Mouse (Mus musculus) CH12.LX (cell line): ENCODE results near the gene Fads2. TPM values are rescaled to one million over a fixed set of nuclear protein-coding genes. Genes with fewer than 3 reads are reported as not detected.

Source experiments
- DNase-seq: peaks from one replicate; pipeline ENCODE4 v3.0.0-alpha.2; 2013; ENCODE audit errors: extremely low read depth
- H3K27ac ChIP-seq: 2 replicates; pipeline ENCODE4 v1.5.1; 2012; ENCODE audit warnings: low read depth, mild to moderate bottlenecking, control low read depth, moderate library complexity; ENCODE audit not compliant: insufficient read depth
- H3K27me3 ChIP-seq: replicated peaks from 2 replicates; pipeline ENCODE3; 2012; ENCODE audit warnings: inconsistent platforms
- H3K36me3 ChIP-seq, 2 experiments: replicated peaks in 1 of 2; 2 replicates each; pipeline versions ENCODE3 to v1.6.1; 2012; ENCODE audit warnings: inconsistent platforms in 1 of 2, low read length in 1 of 2, mild to moderate bottlenecking in 1 of 2, mixed read lengths in 1 of 2, moderate library complexity in 1 of 2; ENCODE audit not compliant: control insufficient read depth in 1 of 2, insufficient read depth in 1 of 2
- H3K4me1 ChIP-seq, 2 experiments: 2 replicates each; pipeline ENCODE4 v1.6.1; 2012; ENCODE audit warnings: inconsistent platforms in 1 of 2, moderate library complexity in 1 of 2; ENCODE audit not compliant: insufficient read depth in 2 of 2, control insufficient read depth in 1 of 2
- H3K4me2 ChIP-seq: 2 replicates; pipeline ENCODE4 v1.6.1; 2012; ENCODE audit warnings: low read depth, mild to moderate bottlenecking, control low read depth; ENCODE audit not compliant: poor library complexity, insufficient read depth, severe bottlenecking
- H3K4me3 ChIP-seq, 3 experiments: fragments of 150-350 bp in 1 of 3; sonication (generic) in 1 of 3; replicated peaks in 1 of 3; 2 replicates each; pipeline versions ENCODE3 to v1.5.1; 2011 to 2012; ENCODE audit warnings: low read depth in 2 of 3, low read length in 2 of 3, mild to moderate bottlenecking in 2 of 3, moderate library complexity in 2 of 3, control low read depth in 1 of 3, improper control_type of control experiment in 1 of 3, inconsistent platforms in 1 of 3, mixed read lengths in 1 of 3; ENCODE audit not compliant: poor library complexity in 1 of 3
- H3K79me2 ChIP-seq: replicated peaks from 2 replicates; pipeline ENCODE4 v1.6.1; 2012; ENCODE audit warnings: mild to moderate bottlenecking, moderate library complexity; ENCODE audit not compliant: control insufficient read depth, poor library complexity, insufficient read depth, severe bottlenecking; ENCODE audit errors: extremely low read depth
- H3K9ac ChIP-seq: 2 replicates; pipeline ENCODE4 v1.6.1; 2012; ENCODE audit warnings: low read depth, mild to moderate bottlenecking, control low read depth, moderate library complexity; ENCODE audit not compliant: insufficient read depth
- H3K9me3 ChIP-seq: replicated peaks from 2 replicates; pipeline ENCODE3; 2012; ENCODE audit warnings: low read length, inconsistent platforms, mixed read lengths
- CHD1 ChIP-seq: IDR thresholded peaks from 2 replicates; pipeline ENCODE4 v1.6.1; 2012; ENCODE audit warnings: low read depth, low read length, improper control_type of control experiment, inconsistent platforms
- CHD2 ChIP-seq: IDR thresholded peaks from 2 replicates; pipeline ENCODE4 v1.6.1; 2011; ENCODE audit warnings: low read length, improper control_type of control experiment
- CTCF ChIP-seq, 2 experiments: IDR thresholded peaks in 1 of 2; conservative IDR thresholded peaks in 1 of 2; 2 replicates each; pipeline ENCODE4 v1.5.1; 2011 to 2012; ENCODE audit warnings: low read depth in 2 of 2, low read length in 2 of 2, improper control_type of control experiment in 1 of 2, inconsistent platforms in 1 of 2, mild to moderate bottlenecking in 1 of 2, moderate library complexity in 1 of 2
- E2F4 ChIP-seq: IDR thresholded peaks from 2 replicates; pipeline ENCODE4 v1.6.1; 2011; ENCODE audit warnings: low read depth, low read length, improper control_type of control experiment; ENCODE audit not compliant: insufficient replicate concordance
- EP300 ChIP-seq: IDR thresholded peaks from 2 replicates; pipeline ENCODE4 v1.6.1; 2011; ENCODE audit warnings: low read length, improper control_type of control experiment
- GABPA ChIP-seq: IDR thresholded peaks from 2 replicates; pipeline ENCODE4 v1.6.1; 2012; ENCODE audit warnings: low read depth, low read length, improper control_type of control experiment, inconsistent platforms; ENCODE audit not compliant: insufficient replicate concordance
- HCFC1 ChIP-seq: IDR thresholded peaks from 2 replicates; pipeline ENCODE4 v1.6.1; 2012; ENCODE audit warnings: low read depth, mild to moderate bottlenecking, inconsistent platforms, low read length, improper control_type of control experiment
- IRF4 ChIP-seq: IDR thresholded peaks from 2 replicates; pipeline ENCODE4 v1.6.1; 2014; ENCODE audit warnings: low read depth, mild to moderate bottlenecking, inconsistent platforms, low read length, improper control_type of control experiment
- JUN ChIP-seq: IDR thresholded peaks from 2 replicates; pipeline ENCODE4 v1.6.1; 2011; ENCODE audit warnings: low read depth, mild to moderate bottlenecking, low read length, improper control_type of control experiment, moderate library complexity; ENCODE audit not compliant: insufficient read depth
- JUND ChIP-seq: conservative IDR thresholded peaks from 2 replicates; pipeline ENCODE4 v1.6.1; 2011; ENCODE audit warnings: low read depth, low read length, improper control_type of control experiment
- MAFK ChIP-seq: IDR thresholded peaks from 2 replicates; pipeline ENCODE4 v1.6.1; 2011; ENCODE audit warnings: low read length, improper control_type of control experiment; ENCODE audit not compliant: insufficient replicate concordance
- MAX ChIP-seq: IDR thresholded peaks from 2 replicates; pipeline ENCODE4 v1.6.1; 2011; ENCODE audit warnings: low read length, improper control_type of control experiment
- MEF2A ChIP-seq: IDR thresholded peaks from 2 replicates; pipeline ENCODE4 v1.6.1; 2014; ENCODE audit warnings: low read depth, mild to moderate bottlenecking, inconsistent platforms, low read length, improper control_type of control experiment, borderline replicate concordance
- NRF1 ChIP-seq: IDR thresholded peaks from 2 replicates; pipeline ENCODE4 v1.6.1; 2014; ENCODE audit warnings: low read depth, mild to moderate bottlenecking, inconsistent platforms, low read length, improper control_type of control experiment, moderate library complexity
- PAX5 ChIP-seq: IDR thresholded peaks from 2 replicates; pipeline ENCODE4 v1.6.1; 2012; ENCODE audit warnings: low read length, inconsistent platforms, mixed read lengths
- POLR2A ChIP-seq: IDR thresholded peaks from 2 replicates; pipeline ENCODE4 v1.6.1; 2011; ENCODE audit warnings: low read depth, mild to moderate bottlenecking, improper control_type of control experiment, low read length
- RCOR1 ChIP-seq: conservative IDR thresholded peaks from 2 replicates; pipeline ENCODE4 v1.6.1; 2012; ENCODE audit warnings: low read depth, mild to moderate bottlenecking, inconsistent platforms, low read length, improper control_type of control experiment
- SMC3 ChIP-seq: IDR thresholded peaks from 2 replicates; pipeline ENCODE4 v1.6.1; 2011; ENCODE audit warnings: low read depth, low read length, improper control_type of control experiment
- TBP ChIP-seq: conservative IDR thresholded peaks from 2 replicates; pipeline ENCODE4 v1.6.1; 2011; ENCODE audit warnings: low read depth, low read length, improper control_type of control experiment
- TCF12 ChIP-seq: IDR thresholded peaks from 2 replicates; pipeline ENCODE4 v1.6.1; 2014; ENCODE audit warnings: low read depth, mild to moderate bottlenecking, inconsistent platforms, low read length, improper control_type of control experiment
- USF2 ChIP-seq: conservative IDR thresholded peaks from 2 replicates; pipeline ENCODE4 v1.6.1; 2011; ENCODE audit warnings: low read depth, low read length, improper control_type of control experiment
- ZC3H11A ChIP-seq: IDR thresholded peaks from 2 replicates; pipeline ENCODE4 v1.6.1; 2012; ENCODE audit warnings: low read depth, mild to moderate bottlenecking, inconsistent platforms, low read length, improper control_type of control experiment
- ZMIZ1 ChIP-seq: IDR thresholded peaks from 2 replicates; pipeline ENCODE4 v1.6.1; 2012; ENCODE audit warnings: low read depth, mild to moderate bottlenecking, inconsistent platforms, low read length, improper control_type of control experiment
- dilution Hi-C: fragments of 300-500 bp; cut with MboI; formaldehyde crosslinking; loops from 2 replicates; pipeline ENCODE4 v1.14.3; 2020; ENCODE audit warnings: low sequenced_read_pairs; ENCODE audit not compliant: extremely low pct_unique_long_range_greater_than_20kb, extremely low pct_ligation_motif_present
- in situ Hi-C: fragments of 300-500 bp; cut with MboI; formaldehyde crosslinking; loops from 3 replicates; pipeline ENCODE4 v1.14.3; 2019; ENCODE audit warnings: low sequenced_read_pairs, low pct_ligation_motif_present, low pct_unique_long_range_greater_than_20kb, mixed read lengths
- polyA plus RNA-seq: library from polyadenylated mRNA; unstranded; fragments of >175 nt; gene quantifications from 2 replicates; pipeline ENCODE4 v1.2.1, GENCODE M21; 2012; ENCODE audit warnings: low read depth; ENCODE audit not compliant: insufficient read length
- total RNA-seq, 2 experiments: library from RNA; depleted of rRNA; stranded (reverse); fragments of 300-350 nt in 1 of 2; fragments of >200 nt in 1 of 2; gene quantifications; 2 replicates each; pipeline ENCODE4 v1.2.3; 2012 to 2014

Fads2 gene
- 5.9 and 8.1 TPM in 2 replicates for total RNA-seq (2012; rRNA removed)
- 1.00 and 1.7 TPM in 2 replicates for total RNA-seq (2014; rRNA removed)
- polyA plus RNA-seq, result 1.7 and 1.8 TPM in 2 replicates

DNA sequence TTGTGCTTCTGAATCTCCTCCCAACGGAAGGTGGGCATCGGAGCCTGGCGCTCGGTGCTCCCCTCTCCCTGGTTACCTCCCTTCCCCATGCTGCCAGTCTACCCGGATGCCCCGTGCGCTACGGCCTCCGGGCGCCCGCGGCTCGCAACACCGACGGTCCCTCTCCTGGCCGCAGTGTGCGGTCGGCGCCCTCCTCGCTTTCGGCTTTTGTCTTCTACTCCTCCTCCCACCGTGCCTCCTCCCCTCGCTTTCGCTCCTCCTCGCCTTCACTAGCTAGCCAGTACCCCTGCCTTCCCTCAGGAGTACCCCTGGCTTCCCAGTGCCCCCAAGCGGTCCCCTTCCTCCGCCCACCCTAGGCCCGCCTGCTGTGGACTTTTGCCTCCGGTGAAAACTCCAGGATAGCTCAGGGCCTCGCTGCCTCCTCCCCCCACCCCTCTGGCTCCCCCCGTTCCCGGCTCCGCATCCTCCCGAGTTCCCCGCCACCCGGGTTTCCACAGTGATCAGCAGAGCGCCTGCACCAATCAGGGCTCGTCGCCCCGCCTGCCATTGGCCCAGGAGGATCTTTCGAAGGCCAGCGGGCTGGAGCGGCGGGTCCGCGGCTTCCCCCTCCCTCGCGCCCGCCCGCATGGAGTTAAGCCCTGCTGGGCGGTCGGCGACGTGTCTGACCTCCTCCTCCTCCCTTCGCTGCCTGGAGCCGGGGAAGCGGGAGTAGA lies at the start of gene Fads2:
Fads2 (minus strand) TSS at position 406 of the 713 bp plus-strand sequence.
- H3K36me3 ChIP-seq, result no peaks in the 10 kb centered on the region
- no peaks in the 10 kb centered on the region for H3K79me2 ChIP-seq
- dilution Hi-C loops (no loop called here), in situ Hi-C loops (no loop called here)
- H3K27me3 ChIP-seq, result no peaks in the 10 kb centered on the region
- H3K27ac ChIP-seq, result no peak within 1 kb of the TSS
- H3K4me1 ChIP-seq, result no peaks in the 10 kb centered on the region
- peak within 1 kb of the TSS; percentile 33; the same call in 1 of the 2 replicates for H3K9ac ChIP-seq
- peak within 1 kb of the TSS in 2 of 3 experiments; percentile 9 to 56 for H3K4me3 ChIP-seq
- no peak for DNase-seq
- peak; percentile 51; the same call in 1 of the 2 replicates for TF ChIP-seq POLR2A
- 0 out of 2 replicates have a peak, but pooled peaks have one; percentile 23 for TF ChIP-seq TCF12
- TF ChIP-seq ZMIZ1, result no peak
- H3K9me3 ChIP-seq, result peaks cover 10% of the 10 kb centered on the region
- peak within 1 kb of the TSS; percentile 23 for H3K4me2 ChIP-seq

GRCm38 (mm10) chr19:10149189-10149588 lies 47.6 kb upstream of the Fads2 start:
- H3K36me3 ChIP-seq, result no peaks in the 10 kb centered on the region
- peaks cover 2% of the 10 kb centered on the region for H3K27me3 ChIP-seq
- in situ Hi-C loops, result no loop called here
- H3K9ac ChIP-seq, result no peak overlapping the region
- no peak overlapping the region for H3K4me2 ChIP-seq
- dilution Hi-C loops, result no loop called here
- no peak for TF ChIP-seq POLR2A
- no peak for TF ChIP-seq HCFC1
- TF ChIP-seq SMC3, result no peak
- no peak for TF ChIP-seq CHD1
- no peak overlapping the region for H3K4me3 ChIP-seq
- H3K9me3 ChIP-seq, result peaks cover 6% of the 10 kb centered on the region
- no peak overlapping the region for H3K27ac ChIP-seq
- H3K79me2 ChIP-seq, result no peaks in the 10 kb centered on the region
- DNase-seq, result no peak
- no peaks in the 10 kb centered on the region for H3K4me1 ChIP-seq

DNA sequence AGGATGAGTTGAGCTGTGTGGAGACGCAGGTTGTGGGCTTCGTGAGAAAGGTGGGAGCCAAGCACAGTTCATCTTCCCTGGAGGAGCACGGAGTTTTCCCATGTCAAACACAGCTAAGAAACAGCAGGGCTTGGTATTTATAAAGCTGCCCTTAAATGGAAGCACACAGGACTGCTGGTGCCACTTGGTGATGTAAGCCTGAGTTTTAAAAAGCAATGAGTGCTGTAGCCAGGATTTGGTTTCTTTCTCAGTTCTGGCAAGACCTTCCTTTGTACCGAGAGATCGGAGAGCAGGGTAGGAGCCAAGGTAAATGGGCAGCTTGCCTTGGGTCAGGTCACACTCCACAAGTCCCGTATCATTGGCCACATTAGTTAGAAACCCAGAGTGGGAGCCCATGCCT lies 47.0 kb upstream of the Fads2 start:
- peaks cover 6% of the 10 kb centered on the region for H3K9me3 ChIP-seq
- H3K4me1 ChIP-seq, result no peaks in the 10 kb centered on the region
- H3K4me2 ChIP-seq, result no peak overlapping the region
- no peak for TF ChIP-seq E2F4
- no peak for TF ChIP-seq JUND
- TF ChIP-seq CHD2, result no peak
- TF ChIP-seq JUN, result no peak
- TF ChIP-seq GABPA, result no peak
- TF ChIP-seq NRF1, result no peak
- no peak for TF ChIP-seq MAFK
- TF ChIP-seq IRF4, result no peak
- no peak for TF ChIP-seq USF2
- no peak for TF ChIP-seq ZMIZ1
- no peak for TF ChIP-seq MAX
- no peak for TF ChIP-seq RCOR1
- no peak for TF ChIP-seq MEF2A
- no peak for TF ChIP-seq EP300
- TF ChIP-seq CTCF (conservative IDR thresholded peaks at IDR 0.05 in 1 of 2, IDR thresholded peaks at IDR 0.05 in 1 of 2; ENCODE audit: low read depth in 2 of 2, low read length in 2 of 2), result no peak
- TF ChIP-seq ZC3H11A, result no peak
- no peak for TF ChIP-seq TBP
- TF ChIP-seq PAX5, result no peak
- in situ Hi-C loops (no loop called here), dilution Hi-C loops (no loop called here)
- H3K27me3 ChIP-seq, result peaks cover 2% of the 10 kb centered on the region
- no peak overlapping the region for H3K4me3 ChIP-seq
- no peaks in the 10 kb centered on the region for H3K36me3 ChIP-seq
- no peak overlapping the region for H3K9ac ChIP-seq
- H3K79me2 ChIP-seq, result no peaks in the 10 kb centered on the region
- H3K27ac ChIP-seq, result no peak overlapping the region
- DNase-seq, result no peak
